Mouse (Mus musculus): Measurements from ENCODE around the gene Tead3.

DNA sequence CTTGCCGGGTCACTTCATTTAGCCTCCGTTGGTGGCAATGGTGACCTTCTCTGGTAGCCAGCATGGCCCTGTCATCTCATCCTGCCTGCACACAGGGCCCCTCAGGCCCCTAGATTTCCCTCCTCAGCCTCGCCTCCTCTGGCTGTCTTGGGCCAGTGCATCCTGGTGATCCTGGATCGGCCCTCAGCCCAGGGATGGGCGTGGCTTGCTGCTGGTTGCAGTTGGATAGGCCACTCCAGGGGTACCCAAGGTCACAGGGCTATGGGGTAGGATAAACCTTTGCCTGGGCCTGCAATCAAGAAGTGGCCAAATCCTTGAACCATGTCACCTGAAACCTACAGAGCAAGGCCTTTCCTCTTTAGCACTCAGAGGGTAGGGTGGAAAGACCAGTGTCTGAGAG lies 63.7 kb downstream of the Tead3 start:
- TF ChIP-seq CTCF (IDR thresholded peaks at IDR 0.05; ENCODE audit: control insufficient read depth, insufficient read depth, insufficient read length) = no peak
- TF ChIP-seq FOSL1 (IDR thresholded peaks at IDR 0.05; ENCODE audit: insufficient read depth, low read length, poor library complexity, severe bottlenecking) = no peak

All from C2C12 (cell line).